Mouse (Mus musculus) adrenal gland, adult 18-20 months (tissue): ENCODE measurements at regions not wholly inside any gene's neighbourhood (a gene's known extent, or its start where the extent isn't known, plus 50 kb on each side); places are given as distances from the start of the nearest gene placed in this dataset.

Source experiments
- DNase-seq, 2 experiments: peaks; one replicate each; pipeline ENCODE4 v3.0.0; 2021 to 2022; ENCODE audit warnings: low spot score in 2 of 2

GRCm38 (mm10) chr10:21672171-21672570 lies 79.2 kb downstream of the 1700020N01Rik start:
- no peak for DNase-seq

- no peak for DNase-seq
Measured at GRCm38 (mm10) chr10:21672666-21673065, 79.7 kb downstream of the 1700020N01Rik start.

- DNase-seq = no peak
Measured at GRCm38 (mm10) chr10:21673831-21674230, 80.9 kb downstream of the 1700020N01Rik start.

- no peak for DNase-seq
Measured at GRCm38 (mm10) chr10:21675786-21676185, 82.8 kb downstream of the 1700020N01Rik start.

- DNase-seq = no peak
Measured at GRCm38 (mm10) chr10:21677911-21678310, 85.0 kb downstream of the 1700020N01Rik start.

GRCm38 (mm10) chr10:21678372-21678771 lies 85.4 kb downstream of the 1700020N01Rik start:
- DNase-seq = no peak

GRCm38 (mm10) chr10:21678811-21679451 lies 86.0 kb downstream of the 1700020N01Rik start:
- DNase-seq = peak; percentile 67 to 82

GRCm38 (mm10) chr10:21680789-21681188 lies 87.8 kb downstream of the 1700020N01Rik start:
- DNase-seq = no peak

- DNase-seq = no peak
Measured at GRCm38 (mm10) chr10:21684286-21685013, 91.5 kb downstream of the 1700020N01Rik start.

GRCm38 (mm10) chr10:21685122-21685798 lies 92.3 kb downstream of the 1700020N01Rik start:
- peak; percentile 42 to 45 for DNase-seq

GRCm38 (mm10) chr10:21686060-21686459 lies 93.1 kb downstream of the 1700020N01Rik start:
- DNase-seq = peak in 1 of 2 experiments; percentile 47

- DNase-seq = no peak
Measured at GRCm38 (mm10) chr10:21687484-21687883, 94.5 kb downstream of the 1700020N01Rik start.

GRCm38 (mm10) chr10:21688513-21688912 lies 95.6 kb downstream of the 1700020N01Rik start:
- no peak for DNase-seq

GRCm38 (mm10) chr10:21689847-21690269 lies 96.9 kb downstream of the 1700020N01Rik start:
- no peak for DNase-seq

GRCm38 (mm10) chr10:21695185-21695584 lies 102.2 kb downstream of the 1700020N01Rik start:
- DNase-seq = no peak

GRCm38 (mm10) chr10:21696671-21697070 lies 103.7 kb downstream of the 1700020N01Rik start:
- DNase-seq = no peak

- DNase-seq = no peak
Measured at GRCm38 (mm10) chr10:21701580-21701979, 108.6 kb downstream of the 1700020N01Rik start.

GRCm38 (mm10) chr10:21702134-21702533 lies 109.2 kb downstream of the 1700020N01Rik start:
- DNase-seq = no peak

- no peak for DNase-seq
Measured at GRCm38 (mm10) chr10:21711866-21712265, 118.9 kb downstream of the 1700020N01Rik start.

- DNase-seq = no peak
Measured at GRCm38 (mm10) chr10:21712828-21713227, 119.9 kb downstream of the 1700020N01Rik start.

- no peak for DNase-seq
Measured at GRCm38 (mm10) chr10:21715436-21715835, 122.5 kb downstream of the 1700020N01Rik start.

GRCm38 (mm10) chr10:21718189-21718588 lies 125.2 kb downstream of the 1700020N01Rik start:
- no peak for DNase-seq
